Mouse (Mus musculus) right cerebral cortex, adult 2 months (tissue): ENCODE measurements around the gene Hibch.

ENCODE experiments used
- DNase-seq, 2 experiments: peaks; one replicate each; pipeline ENCODE4 v3.0.0; 2021 to 2022; ENCODE audit warnings: low spot score in 2 of 2

The Hibch gene

GRCm38 (mm10) chr1:52844782-52845665 lies at the start of gene Hibch:
Hibch (plus strand) TSS chr1:52844929.
- DNase-seq: peak; percentile 95 to 97

- DNase-seq: no peak
Measured at GRCm38 (mm10) chr1:52795927-52796326, 48.8 kb upstream of the Hibch start.

DNA sequence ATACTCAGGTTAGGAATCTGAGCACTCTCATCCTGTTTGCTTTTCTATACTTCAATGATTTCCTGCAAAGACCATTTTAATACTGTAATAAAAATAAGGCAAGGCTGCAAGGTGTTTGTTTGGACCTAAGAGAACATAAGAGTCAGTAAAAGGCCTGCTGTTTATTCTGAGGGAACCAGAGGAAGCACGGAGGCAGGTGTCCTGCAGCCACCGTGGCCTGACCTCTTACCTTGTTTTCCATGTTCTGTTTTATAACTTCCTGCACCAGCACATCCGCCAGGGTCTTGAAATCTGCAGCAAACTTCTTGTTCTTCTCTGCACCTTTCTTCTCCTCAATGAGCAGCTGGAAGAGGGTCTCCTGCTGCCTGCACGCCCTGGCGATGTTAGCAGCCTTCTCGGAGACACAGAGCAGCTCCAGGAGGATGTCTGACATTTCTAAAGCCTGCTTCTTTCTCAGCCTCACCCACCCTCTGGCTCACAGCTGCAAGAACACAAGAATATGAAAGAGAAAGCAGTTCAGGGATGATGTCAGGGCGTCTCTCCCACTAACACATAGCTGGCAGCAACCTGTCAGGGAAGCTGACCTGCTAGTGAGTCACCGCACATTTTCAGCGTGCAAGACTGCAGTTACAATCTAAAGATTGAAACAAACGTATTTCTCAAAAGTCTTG lies 45.5 kb upstream of the Hibch start:
- peak; percentile 59 to 67 for DNase-seq

GRCm38 (mm10) chr1:52799772-52800171 lies 45.0 kb upstream of the Hibch start:
- DNase-seq: no peak

GRCm38 (mm10) chr1:52800340-52800740 lies 44.4 kb upstream of the Hibch start:
- peak in 1 of 2 experiments; percentile 22 for DNase-seq

DNA sequence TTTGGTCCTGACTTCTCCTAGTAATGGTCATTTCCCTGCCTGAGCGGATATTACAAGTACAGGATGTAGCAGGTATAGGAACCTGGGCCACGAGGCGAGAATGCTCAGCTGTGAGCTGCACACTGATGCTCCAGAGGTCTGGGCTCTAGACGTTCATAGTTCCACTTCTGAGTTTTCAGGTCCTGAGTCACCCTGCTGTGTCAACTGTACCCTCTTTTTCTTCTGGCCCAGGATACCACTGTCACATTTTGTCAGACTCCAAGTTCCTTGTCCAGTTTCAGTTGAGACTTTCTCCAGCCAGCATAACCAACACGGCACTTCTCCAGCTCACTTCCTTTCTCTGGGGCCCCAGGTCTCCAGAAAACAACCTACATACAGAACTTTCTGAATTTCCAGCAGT lies 43.1 kb upstream of the Hibch start:
- DNase-seq: no peak

DNA sequence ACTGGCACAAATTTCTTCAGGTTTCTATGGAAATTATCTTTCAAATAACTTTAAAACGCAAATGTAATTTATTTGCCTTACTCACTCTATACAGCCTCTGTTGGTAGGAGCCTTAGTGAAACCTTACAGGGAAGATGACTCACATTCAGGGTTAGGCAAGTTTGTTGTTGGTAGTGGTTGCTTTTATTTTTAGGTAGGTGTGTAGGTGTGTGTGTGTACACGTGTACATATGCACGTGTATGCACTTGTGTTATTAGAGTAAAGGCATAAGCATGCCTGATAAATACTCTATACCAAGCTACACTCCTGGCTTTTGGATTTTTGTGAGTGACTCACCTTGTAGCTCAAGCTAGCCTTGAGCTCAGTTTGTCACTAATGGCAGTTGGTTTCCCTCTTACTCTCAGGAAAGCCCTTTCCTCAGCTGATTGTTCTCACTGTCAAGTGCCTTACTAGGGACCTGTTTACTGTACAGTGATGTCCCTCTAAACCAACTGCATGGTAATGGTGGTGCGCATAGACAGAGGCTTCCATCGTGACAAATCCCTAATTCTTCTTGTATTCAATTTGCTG lies 42.2 kb upstream of the Hibch start:
- DNase-seq: no peak

GRCm38 (mm10) chr1:52805041-52805440 lies 39.7 kb upstream of the Hibch start:
- no peak for DNase-seq

GRCm38 (mm10) chr1:52808456-52808855 lies 36.3 kb upstream of the Hibch start:
- DNase-seq: no peak

DNA sequence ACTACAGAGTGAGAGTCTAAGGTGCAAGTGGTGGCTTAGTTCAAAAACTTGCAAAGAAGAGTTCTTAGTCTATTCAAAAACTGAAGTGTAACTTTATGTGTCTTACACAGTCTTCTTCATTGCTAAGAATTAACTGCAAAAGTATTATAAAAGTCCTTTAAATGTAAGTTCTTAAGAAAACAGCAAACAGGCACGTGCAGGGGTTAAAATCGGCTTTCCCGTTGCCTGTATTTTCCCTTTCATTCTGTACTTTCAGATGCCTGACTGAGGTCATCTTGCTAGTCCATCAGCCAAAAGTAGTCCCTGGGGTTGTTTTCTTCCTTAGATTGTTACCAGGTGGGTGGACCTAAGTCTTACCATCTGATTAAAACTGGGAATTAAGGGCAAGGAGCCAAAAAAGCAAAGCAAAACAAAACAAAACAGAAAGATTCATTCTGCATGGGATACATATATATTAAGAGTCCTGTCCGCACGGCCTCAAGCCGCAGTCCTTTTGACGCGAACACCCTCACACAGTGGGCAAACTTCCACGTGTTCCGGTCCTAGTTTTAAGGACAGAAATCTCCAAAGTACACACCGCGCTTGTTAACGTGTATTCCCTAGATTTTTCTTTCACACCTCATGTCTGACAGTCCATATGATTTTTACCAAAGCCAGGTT lies 28.4 kb upstream of the Hibch start:
- DNase-seq: peak in 1 of 2 experiments; percentile 31

DNA sequence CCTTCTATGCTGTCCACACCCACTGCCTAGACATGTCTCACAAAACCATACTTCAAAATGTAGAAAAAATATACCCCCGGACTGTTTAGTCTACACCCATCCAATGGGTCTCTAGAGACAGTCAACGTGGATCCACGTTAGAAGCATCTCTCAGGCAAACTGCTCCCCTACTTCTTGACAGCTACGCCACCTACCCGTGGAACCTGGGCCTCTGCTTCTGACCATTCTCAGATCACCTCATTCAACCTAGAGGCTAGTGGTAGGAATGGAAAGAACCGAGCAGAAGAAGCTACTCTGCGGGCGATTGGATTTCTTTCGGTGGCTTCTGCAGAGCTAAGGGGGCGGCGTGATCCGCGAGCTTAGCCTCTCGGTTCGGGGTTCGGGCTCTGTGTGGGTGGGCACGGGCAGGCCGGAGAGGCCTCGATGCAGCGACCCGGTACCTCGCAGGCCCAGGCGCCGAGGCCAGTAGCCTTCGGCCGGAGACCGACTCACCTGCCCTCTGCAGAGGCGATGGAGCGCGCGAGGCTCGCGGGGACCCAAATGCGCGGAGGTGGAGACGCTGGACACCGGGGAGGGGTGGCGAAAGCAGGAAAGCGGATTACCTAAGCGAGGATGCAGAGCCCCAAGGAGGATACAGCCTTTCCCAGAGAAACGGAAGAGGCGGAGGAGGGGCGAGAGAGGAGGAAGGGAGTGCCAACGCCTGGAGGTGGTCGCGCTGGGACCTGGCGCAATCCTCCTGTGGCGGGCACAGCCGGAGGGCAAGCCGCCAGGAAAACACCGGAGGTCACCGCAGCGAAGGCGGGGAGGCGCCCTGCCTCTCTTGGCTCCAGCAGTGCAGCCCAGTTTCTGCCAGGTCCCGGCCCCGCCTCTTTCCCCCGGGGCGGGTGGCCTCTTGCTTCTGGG lies 27.6 kb upstream of the Hibch start, which contains the start of gene Inpp1:
Gene Inpp1 (minus strand): TSS at position 779 of the 903 bp plus-strand sequence.
- peak; percentile 64 to 72 for DNase-seq

DNA sequence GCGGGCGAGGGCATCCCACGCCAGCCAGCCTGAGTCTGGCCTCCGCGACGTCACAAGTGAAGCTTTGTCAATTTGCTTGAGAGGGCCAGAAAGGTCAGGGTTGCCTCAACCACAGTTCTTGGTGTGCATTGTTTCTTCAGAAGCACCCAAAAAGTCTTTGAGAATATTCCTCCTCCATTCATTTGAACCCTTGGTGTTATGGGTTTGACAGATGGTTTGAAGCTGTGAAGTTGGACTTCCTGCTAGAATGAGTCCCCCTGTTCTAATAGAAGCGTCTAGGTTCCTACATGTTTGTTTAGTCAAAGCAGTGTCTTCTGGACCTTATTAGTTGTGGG lies 26.9 kb upstream of the Hibch start:
- no peak for DNase-seq

DNA sequence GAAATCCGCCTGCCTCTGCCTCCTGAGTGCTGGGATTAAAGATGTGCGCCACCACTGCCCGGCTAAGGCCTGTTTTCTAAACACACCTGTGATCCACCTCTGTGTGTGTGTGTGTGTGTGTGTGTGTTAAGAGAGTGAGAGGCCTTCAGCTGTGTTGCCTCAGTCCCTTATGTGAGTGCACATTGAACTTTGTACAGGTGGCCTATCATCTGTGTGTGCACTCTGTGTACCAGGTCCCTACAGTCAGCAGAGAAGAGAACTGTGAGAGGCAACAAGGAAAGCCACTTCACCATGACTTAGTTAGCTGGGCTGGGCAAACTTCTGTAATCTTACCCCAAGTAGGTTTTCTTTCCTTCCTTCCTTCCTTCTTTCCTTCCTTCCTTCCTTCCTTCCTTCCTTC lies 5.6 kb upstream of the Hibch start:
- DNase-seq: no peak

GRCm38 (mm10) chr1:52844354-52844753 lies 375 bp upstream of the Hibch start:
- DNase-seq: no peak

DNA sequence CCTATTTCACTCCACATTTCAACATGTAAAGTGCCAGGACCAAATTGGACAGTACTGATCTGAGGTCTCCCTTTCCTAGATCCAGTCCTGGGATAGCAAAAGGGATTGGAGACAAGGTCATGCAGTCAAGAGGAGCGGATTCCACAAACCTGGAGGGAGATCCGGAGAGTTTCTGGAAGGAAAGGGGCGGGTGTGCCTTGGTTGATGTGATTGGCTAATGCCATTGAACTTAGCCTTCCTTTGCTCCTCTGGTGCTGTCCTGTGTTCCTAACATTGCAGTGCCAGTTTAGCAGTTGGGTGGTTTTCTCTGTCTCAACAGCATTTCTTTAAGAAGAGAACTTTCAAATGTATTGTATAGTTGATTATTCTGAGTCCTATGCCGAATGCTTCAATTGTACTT lies 1.8 kb downstream of the Hibch start:
- DNase-seq: no peak

DNA sequence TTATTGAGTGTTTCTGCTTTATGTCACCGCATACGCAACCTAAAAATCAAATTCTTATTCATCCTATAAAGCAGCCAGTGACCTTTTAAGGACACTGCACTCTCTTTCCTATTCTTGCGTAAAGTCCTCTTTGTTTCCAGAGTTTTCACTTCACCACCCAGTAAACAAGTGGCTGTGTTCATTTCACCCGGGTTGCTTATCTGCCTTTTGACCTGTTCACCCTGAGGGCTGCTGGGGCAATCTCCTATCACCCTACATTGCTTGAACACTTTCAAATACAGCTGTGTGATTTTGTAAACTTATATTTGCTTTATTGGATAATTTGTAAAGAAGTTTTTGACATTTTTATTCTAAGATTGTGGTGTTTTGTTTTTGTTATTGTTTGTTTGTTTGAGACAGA lies 4.7 kb downstream of the Hibch start:
- DNase-seq: no peak

DNA sequence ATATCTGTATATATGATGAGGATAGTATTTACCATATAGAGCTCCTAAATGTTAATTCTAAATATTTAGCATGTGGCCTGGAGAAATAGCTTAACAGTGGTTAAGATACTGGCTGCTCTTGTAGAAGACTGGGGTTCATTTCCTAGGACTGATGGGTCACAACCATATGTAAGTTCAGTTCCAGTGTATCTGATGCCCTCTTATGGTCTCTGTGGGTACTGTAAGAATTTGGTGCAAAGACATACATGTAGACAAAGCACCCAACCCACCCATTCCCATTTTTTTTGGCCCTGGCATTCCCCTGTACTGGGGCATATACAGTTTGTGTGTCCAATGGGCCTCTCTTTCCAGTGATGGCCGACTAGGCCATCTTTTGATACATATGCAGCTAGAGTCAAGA lies 9.3 kb downstream of the Hibch start:
- DNase-seq: peak in 1 of 2 experiments; percentile 39

- DNase-seq: no peak
Measured at GRCm38 (mm10) chr1:52855904-52856601, 11.3 kb downstream of the Hibch start.

GRCm38 (mm10) chr1:52864220-52864619 lies 19.5 kb downstream of the Hibch start:
- DNase-seq: no peak

DNA sequence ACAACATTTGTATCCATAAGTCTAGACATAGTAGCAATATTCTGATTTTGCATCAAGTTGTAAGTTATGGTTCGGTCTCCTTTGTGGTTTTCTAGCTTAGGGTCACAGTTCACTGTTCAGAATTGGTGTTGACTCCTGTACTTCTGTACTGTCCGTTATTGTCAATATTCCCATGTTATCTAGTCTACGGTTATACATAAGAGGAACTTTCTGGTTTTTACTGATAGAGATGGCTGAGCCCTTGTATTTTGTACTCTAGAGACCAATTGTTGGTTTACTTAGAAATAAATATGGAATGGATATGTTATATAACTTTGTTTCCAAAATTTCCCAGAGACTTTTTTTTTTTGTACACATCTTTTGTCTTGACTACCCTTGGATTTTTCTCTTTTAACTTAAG lies 21.3 kb downstream of the Hibch start:
- DNase-seq: no peak

- DNase-seq: no peak
Measured at GRCm38 (mm10) chr1:52867876-52868275, 23.1 kb downstream of the Hibch start.
